Mouse (Mus musculus): Measurements from ENCODE around the gene Gsap. TPM values are rescaled to one million over a fixed set of nuclear protein-coding genes. Genes with fewer than 3 reads are reported as not detected.

Gene Gsap
- total and polyA plus RNA-seq, 2 experiments: 13.3 to 45.5 TPM

- Histone ChIP-seq H3K27ac (replicated peaks; ENCODE audit: insufficient read depth, low read depth, low read length) (no peak overlapping the region), H3K4me3 (ENCODE audit: insufficient read depth, low read depth, low read length) (no peak overlapping the region), H3K4me1 (ENCODE audit: control insufficient read depth, insufficient read depth, low read length) (no peaks in the 10 kb centered on the region), H3K36me3 (ENCODE audit: control insufficient read depth, insufficient read depth, low read length) (no peaks in the 10 kb centered on the region), H3K9ac (ENCODE audit: low read depth, low read length) (no peak overlapping the region), H3K27me3 (ENCODE audit: control insufficient read depth, insufficient read depth, low read length) (no peaks in the 10 kb centered on the region), H3K79me2 (ENCODE audit: control insufficient read depth, insufficient read depth, low read length) (no peaks in the 10 kb centered on the region)
- DNase-seq (ENCODE audit: extremely low read depth, low read depth, low spot score): peak; percentile 54
- TF ChIP-seq CTCF (IDR thresholded peaks at IDR 0.05; ENCODE audit: low read depth, low read length) (peak; percentile 57), POLR2A (IDR thresholded peaks at IDR 0.05; ENCODE audit: extremely low read depth, insufficient read depth, low read length) (no peak)
- WGBS: 65% methylated on average over 3 of the region's 3 CpGs
Observed at GRCm38 (mm10) chr5:21163421-21163820, 22.6 kb upstream of the Gsap start.

GRCm38 (mm10) chr5:21168689-21169345 is 17.2 kb upstream of the Gsap start:
- no peaks in the 10 kb centered on the region for H3K27me3 ChIP-seq (ENCODE audit: control insufficient read depth, insufficient read depth, low read length)
- WGBS: 54% methylated on average over 8 of the region's 8 CpGs
- no peak overlapping the region for H3K27ac ChIP-seq (replicated peaks; ENCODE audit: insufficient read depth, low read depth, low read length)
- H3K9ac ChIP-seq (ENCODE audit: low read depth, low read length): no peak overlapping the region
- DNase-seq (ENCODE audit: extremely low read depth, low read depth, low spot score): peak; percentile 51
- peaks cover 6% of the 10 kb centered on the region; the same call in 1 of the 2 replicates for H3K4me1 ChIP-seq (ENCODE audit: control insufficient read depth, insufficient read depth, low read length)
- H3K36me3 ChIP-seq (ENCODE audit: control insufficient read depth, insufficient read depth, low read length): no peaks in the 10 kb centered on the region
- no peaks in the 10 kb centered on the region for H3K79me2 ChIP-seq (ENCODE audit: control insufficient read depth, insufficient read depth, low read length)
- TF ChIP-seq CTCF (IDR thresholded peaks at IDR 0.05; ENCODE audit: low read depth, low read length) (no peak), POLR2A (IDR thresholded peaks at IDR 0.05; ENCODE audit: extremely low read depth, insufficient read depth, low read length) (no peak)
- H3K4me3 ChIP-seq (ENCODE audit: insufficient read depth, low read depth, low read length): no peak overlapping the region

GRCm38 (mm10) chr5:21169346-21169745 is 16.7 kb upstream of the Gsap start:
- Histone ChIP-seq H3K79me2 (ENCODE audit: control insufficient read depth, insufficient read depth, low read length) (no peaks in the 10 kb centered on the region), H3K27ac (replicated peaks; ENCODE audit: insufficient read depth, low read depth, low read length) (no peak overlapping the region), H3K36me3 (ENCODE audit: control insufficient read depth, insufficient read depth, low read length) (no peaks in the 10 kb centered on the region), H3K4me3 (ENCODE audit: insufficient read depth, low read depth, low read length) (no peak overlapping the region), H3K9ac (ENCODE audit: low read depth, low read length) (no peak overlapping the region), H3K4me1 (ENCODE audit: control insufficient read depth, insufficient read depth, low read length) (peaks cover 6% of the 10 kb centered on the region; the same call in 1 of the 2 replicates), H3K27me3 (ENCODE audit: control insufficient read depth, insufficient read depth, low read length) (no peaks in the 10 kb centered on the region)
- peak; percentile 67 for DNase-seq (ENCODE audit: extremely low read depth, low read depth, low spot score)
- WGBS: 36% methylated on average over 3 of the region's 3 CpGs
- TF ChIP-seq CTCF (IDR thresholded peaks at IDR 0.05; ENCODE audit: low read depth, low read length): no peak
- TF ChIP-seq POLR2A (IDR thresholded peaks at IDR 0.05; ENCODE audit: extremely low read depth, insufficient read depth, low read length): no peak

DNA sequence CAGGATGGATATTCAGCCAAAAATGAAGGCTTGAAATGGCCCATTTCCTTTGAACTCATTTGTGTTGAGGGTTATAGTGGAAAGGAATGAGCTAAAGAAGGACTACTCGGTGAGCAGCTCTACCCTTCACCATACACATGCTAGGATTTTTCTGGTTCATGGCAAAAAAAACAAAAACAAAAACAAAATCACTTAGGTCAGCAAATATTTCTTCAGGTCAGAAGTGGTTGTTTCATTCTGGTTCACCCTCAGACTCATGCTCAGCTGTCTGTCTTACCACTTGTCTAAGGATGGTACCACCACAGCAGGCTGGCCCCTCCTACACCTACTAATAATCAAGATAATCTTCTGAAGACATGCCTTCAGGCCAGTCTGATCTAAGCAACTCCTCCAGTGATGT is 16.2 kb upstream of the Gsap start:
- WGBS: 95% methylated on average over 1 of the region's 1 CpGs

DNA sequence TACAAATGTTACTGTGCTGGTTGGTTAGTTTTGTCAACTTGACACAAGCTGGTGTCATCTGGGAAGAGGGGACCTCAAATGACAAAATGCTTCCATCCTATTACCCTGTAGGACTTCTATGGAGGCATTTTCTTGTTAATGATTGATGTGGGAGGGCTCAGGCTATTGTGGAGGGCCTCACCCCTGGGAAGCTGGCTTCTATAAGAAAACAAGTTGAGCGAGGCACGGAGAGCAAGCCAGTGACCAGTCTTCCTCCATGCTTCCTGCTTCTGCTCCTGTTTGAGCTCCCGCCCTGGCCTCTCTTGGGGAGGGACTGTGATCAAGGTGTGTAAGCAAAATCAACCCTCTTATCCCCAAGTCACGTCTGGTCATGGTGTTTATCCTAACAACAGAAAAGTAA is 15.6 kb upstream of the Gsap start:
- TF ChIP-seq CTCF (IDR thresholded peaks at IDR 0.05; ENCODE audit: low read depth, low read length) (no peak), POLR2A (IDR thresholded peaks at IDR 0.05; ENCODE audit: extremely low read depth, insufficient read depth, low read length) (no peak)
- Histone ChIP-seq H3K36me3 (ENCODE audit: control insufficient read depth, insufficient read depth, low read length) (no peaks in the 10 kb centered on the region), H3K9ac (ENCODE audit: low read depth, low read length) (no peak overlapping the region), H3K27me3 (ENCODE audit: control insufficient read depth, insufficient read depth, low read length) (no peaks in the 10 kb centered on the region), H3K4me1 (ENCODE audit: control insufficient read depth, insufficient read depth, low read length) (peaks cover 9% of the 10 kb centered on the region; the same call in 1 of the 2 replicates), H3K27ac (replicated peaks; ENCODE audit: insufficient read depth, low read depth, low read length) (0 out of 2 replicates have a peak overlapping the region, but pooled peaks have one; percentile 2), H3K79me2 (ENCODE audit: control insufficient read depth, insufficient read depth, low read length) (no peaks in the 10 kb centered on the region), H3K4me3 (ENCODE audit: insufficient read depth, low read depth, low read length) (no peak overlapping the region)
- no peak for DNase-seq (ENCODE audit: extremely low read depth, low read depth, low spot score)
- 89% methylated on average over 4 of the region's 4 CpGs for WGBS

More for the DNA sequence above, 16.2 kb upstream of the Gsap start:
- TF ChIP-seq CTCF (IDR thresholded peaks at IDR 0.05; ENCODE audit: low read depth, low read length) (no peak), POLR2A (IDR thresholded peaks at IDR 0.05; ENCODE audit: extremely low read depth, insufficient read depth, low read length) (no peak)
- Histone ChIP-seq H3K9ac (ENCODE audit: low read depth, low read length) (no peak overlapping the region), H3K36me3 (ENCODE audit: control insufficient read depth, insufficient read depth, low read length) (no peaks in the 10 kb centered on the region), H3K4me3 (ENCODE audit: insufficient read depth, low read depth, low read length) (no peak overlapping the region), H3K4me1 (ENCODE audit: control insufficient read depth, insufficient read depth, low read length) (peaks cover 6% of the 10 kb centered on the region; the same call in 1 of the 2 replicates), H3K27ac (replicated peaks; ENCODE audit: insufficient read depth, low read depth, low read length) (no peak overlapping the region), H3K27me3 (ENCODE audit: control insufficient read depth, insufficient read depth, low read length) (no peaks in the 10 kb centered on the region), H3K79me2 (ENCODE audit: control insufficient read depth, insufficient read depth, low read length) (no peaks in the 10 kb centered on the region)
- DNase-seq (ENCODE audit: extremely low read depth, low read depth, low spot score): no peak

DNA sequence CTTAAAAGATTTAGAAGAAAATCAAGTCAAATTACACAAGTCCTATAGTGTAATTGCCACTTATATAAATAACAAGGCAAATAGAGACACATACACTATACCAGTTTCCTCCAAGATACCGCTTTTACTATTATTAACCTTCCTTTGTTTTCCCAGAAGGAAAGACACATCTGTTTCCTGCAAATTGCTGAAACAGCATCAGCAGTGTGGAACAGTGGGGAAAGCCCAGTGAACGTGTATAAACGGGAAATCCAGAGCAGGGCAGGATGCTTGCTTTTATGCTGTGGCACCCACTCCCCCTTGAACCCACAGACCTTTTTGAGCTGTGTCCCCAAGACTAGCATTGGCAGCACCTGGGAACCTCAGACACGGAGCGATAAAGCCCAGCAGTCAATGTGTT is 15.2 kb upstream of the Gsap start:
- Histone ChIP-seq H3K9ac (ENCODE audit: low read depth, low read length) (no peak overlapping the region), H3K36me3 (ENCODE audit: control insufficient read depth, insufficient read depth, low read length) (no peaks in the 10 kb centered on the region), H3K4me3 (ENCODE audit: insufficient read depth, low read depth, low read length) (no peak overlapping the region), H3K27ac (replicated peaks; ENCODE audit: insufficient read depth, low read depth, low read length) (no peak overlapping the region), H3K27me3 (ENCODE audit: control insufficient read depth, insufficient read depth, low read length) (no peaks in the 10 kb centered on the region), H3K4me1 (ENCODE audit: control insufficient read depth, insufficient read depth, low read length) (peaks cover 13% of the 10 kb centered on the region; the same call in 1 of the 2 replicates), H3K79me2 (ENCODE audit: control insufficient read depth, insufficient read depth, low read length) (no peaks in the 10 kb centered on the region)
- TF ChIP-seq POLR2A (IDR thresholded peaks at IDR 0.05; ENCODE audit: extremely low read depth, insufficient read depth, low read length) (no peak), CTCF (IDR thresholded peaks at IDR 0.05; ENCODE audit: low read depth, low read length) (no peak)
- 83% methylated on average over 5 of the region's 5 CpGs for WGBS
- no peak for DNase-seq (ENCODE audit: extremely low read depth, low read depth, low spot score)

All from liver, adult 2 months (tissue).